In the genomic region with DNA sequence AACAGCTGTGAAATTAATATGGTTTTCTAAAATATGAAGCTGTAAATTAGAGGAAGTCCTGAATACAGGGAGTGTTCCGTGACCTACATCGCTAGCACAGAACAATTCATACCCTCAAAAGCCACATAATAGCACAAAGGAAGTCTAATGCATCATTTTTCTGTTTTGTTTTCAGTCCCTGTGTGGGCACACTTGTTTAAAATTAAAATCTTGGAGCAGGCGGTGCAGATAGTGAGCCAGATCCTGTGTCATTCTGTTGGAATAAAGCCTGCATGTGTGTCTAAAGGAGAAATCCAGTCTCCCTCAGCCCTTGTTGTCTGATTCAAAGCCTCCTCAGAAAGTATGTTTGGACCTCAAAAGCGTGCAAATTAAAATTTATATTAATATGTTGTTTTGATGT, we compare ENCODE assay signal across 15 mouse cellular contexts.
A peak's percentile ranks its signal among the peaks of the same experiment; 100 is the strongest.
DNase-seq lines count a peak whose midpoint lies in the region; ATAC-seq lines count a peak whose summit lies in the region.
"Had no signal": no experiment of that assay in that cellular context is flagged by ENCODE, and none has a peak within 500 bp of the region (broad histone marks: within the 10 kb centered on the region; RNA-seq: fewer than 3 reads in every experiment).

No protein-coding gene starts in this region.

- no peak overlapping the region for H3K9ac ChIP-seq in forebrain, embryonic 16.5 days (replicated peaks; ENCODE audit: low read depth, low read length)
- H3K9ac ChIP-seq in midbrain, embryonic 13.5 days (replicated peaks) = no peak overlapping the region
- H3K9ac ChIP-seq: forebrain, embryonic 12.5 days; heart, embryonic 15.5 days; liver, embryonic 12.5 days had no signal

- H3K9me3 ChIP-seq in forebrain, embryonic 16.5 days (ENCODE audit: control insufficient read depth, low read length) = no peaks in the 10 kb centered on the region
- H3K9me3 ChIP-seq in forebrain, embryonic 10.5 days = no peaks in the 10 kb centered on the region
- no peaks in the 10 kb centered on the region for H3K9me3 ChIP-seq in midbrain, embryonic 13.5 days
- H3K9me3 ChIP-seq: forebrain, embryonic 12.5 days; heart, embryonic 15.5 days; liver, embryonic 12.5 days had no signal

- no peak overlapping the region for H3K4me3 ChIP-seq in forebrain, embryonic 16.5 days (replicated peaks; ENCODE audit: low read length)
- no peak overlapping the region for H3K4me3 ChIP-seq in forebrain, embryonic 10.5 days
- H3K4me3 ChIP-seq in midbrain, embryonic 13.5 days (replicated peaks) = no peak overlapping the region
- H3K4me3 ChIP-seq: forebrain, embryonic 12.5 days; heart, embryonic 15.5 days; liver, embryonic 12.5 days had no signal

- no peak overlapping the region for H3K27ac ChIP-seq in forebrain, embryonic 16.5 days (ENCODE audit: low read length)
- no peak overlapping the region for H3K27ac ChIP-seq in forebrain, embryonic 10.5 days
- H3K27ac ChIP-seq in midbrain, embryonic 13.5 days = no peak overlapping the region
- H3K27ac ChIP-seq: forebrain, embryonic 12.5 days; heart, embryonic 15.5 days; liver, embryonic 12.5 days; macrophage had no signal

- no peaks in the 10 kb centered on the region for H3K4me1 ChIP-seq in forebrain, embryonic 16.5 days (replicated peaks; ENCODE audit: control insufficient read depth, insufficient read depth, low read length)
- H3K4me1 ChIP-seq in forebrain, embryonic 10.5 days = no peaks in the 10 kb centered on the region
- no peaks in the 10 kb centered on the region for H3K4me1 ChIP-seq in midbrain, embryonic 13.5 days (replicated peaks)
- H3K4me1 ChIP-seq: forebrain, embryonic 12.5 days; heart, embryonic 15.5 days; liver, embryonic 12.5 days had no signal

- no peak overlapping the region for H3K4me2 ChIP-seq in forebrain, embryonic 16.5 days (ENCODE audit: low read length)
- H3K4me2 ChIP-seq in midbrain, embryonic 13.5 days (replicated peaks) = no peak overlapping the region
- H3K4me2 ChIP-seq: forebrain, embryonic 12.5 days; heart, embryonic 15.5 days; liver, embryonic 12.5 days had no signal

- ATAC-seq in forebrain, embryonic 16.5 days = peak; percentile 43; the same call in 1 of the 2 replicates
- ATAC-seq in midbrain, embryonic 13.5 days = no peak
- ATAC-seq: liver, embryonic 12.5 days had no signal

- 66% methylated on average over 4 of the region's 4 CpGs for WGBS in forebrain, embryonic 16.5 days
- 89% methylated on average over 4 of the region's 4 CpGs for WGBS in forebrain, embryonic 10.5 days
- WGBS in midbrain, embryonic 13.5 days = 86% methylated on average over 4 of the region's 4 CpGs

- DNase-seq in forebrain, embryonic 10.5 days (ENCODE audit: extremely low spot score, low spot score) = no peak
- peak; percentile 12 for DNase-seq in lung, postnatal 36 days
- DNase-seq in lung, postnatal 4 days = no peak
- peak; percentile 67 for DNase-seq in layer of hippocampus, adult 9-10 months (ENCODE audit: low spot score)
- DNase-seq in right cerebral cortex, postnatal 25 days = peak; percentile 30
- DNase-seq in spleen, adult 12 weeks (ENCODE audit: low spot score) = no peak
- DNase-seq: adrenal gland, adult 8-10 months; kidney, postnatal 4 days; thymus, adult 18-20 months had no signal

- H3K36me3 ChIP-seq in forebrain, embryonic 16.5 days (ENCODE audit: control insufficient read depth, insufficient read depth) = no peaks in the 10 kb centered on the region
- H3K36me3 ChIP-seq in forebrain, embryonic 10.5 days (replicated peaks) = no peaks in the 10 kb centered on the region
- no peaks in the 10 kb centered on the region for H3K36me3 ChIP-seq in midbrain, embryonic 13.5 days
- H3K36me3 ChIP-seq: forebrain, embryonic 12.5 days; heart, embryonic 15.5 days; liver, embryonic 12.5 days had no signal

- H3K27me3 ChIP-seq in forebrain, embryonic 16.5 days (replicated peaks; ENCODE audit: control insufficient read depth, insufficient read depth, low read length) = no peaks in the 10 kb centered on the region
- no peaks in the 10 kb centered on the region for H3K27me3 ChIP-seq in forebrain, embryonic 10.5 days (ENCODE audit: poor library complexity, severe bottlenecking)
- no peaks in the 10 kb centered on the region for H3K27me3 ChIP-seq in midbrain, embryonic 13.5 days
- H3K27me3 ChIP-seq: forebrain, embryonic 12.5 days; heart, embryonic 15.5 days; liver, embryonic 12.5 days had no signal

Comparison
In these comparisons a context has a peak if more than half of its experiments do, and no peak if none do; other contexts are left out.
1. DNase-seq: peak in lung, postnatal 36 days (single experiment), layer of hippocampus, adult 9-10 months (single experiment) and right cerebral cortex, postnatal 25 days (single experiment); none in forebrain, embryonic 10.5 days (single experiment), lung, postnatal 4 days (0 of 2) and spleen, adult 12 weeks (single experiment).